Comparison of ENCODE assay signal across 29 mouse cellular contexts in the genomic region with DNA sequence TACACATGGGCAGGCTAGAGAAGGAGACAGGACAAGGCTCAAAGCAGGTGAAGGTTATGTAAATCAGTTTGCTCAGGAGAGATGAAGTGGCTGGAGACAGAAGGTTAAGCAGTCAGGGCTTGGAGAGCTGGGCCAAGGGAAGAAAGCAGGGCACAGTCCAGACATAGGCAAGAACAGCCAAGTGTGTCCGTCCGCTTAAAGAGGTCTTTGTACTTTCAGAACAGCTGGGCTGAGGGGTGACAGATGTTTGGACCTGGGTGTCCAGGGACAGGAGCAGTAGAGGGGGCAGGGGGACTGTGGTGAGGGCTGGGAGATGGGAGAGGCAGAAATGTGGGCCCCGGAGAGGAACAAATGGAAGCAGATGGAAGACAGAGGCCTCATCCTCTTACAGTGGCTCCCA. TPM values are rescaled to one million over a fixed set of nuclear protein-coding genes. Genes with fewer than 3 reads are reported as not detected.
DNase-seq lines count a peak whose midpoint lies in the region; ATAC-seq and TF ChIP-seq lines count a peak whose summit lies in the region.
"Had no signal": no experiment of that assay in that cellular context is flagged by ENCODE, and none has a peak within 500 bp of the region (broad histone marks: within the 10 kb centered on the region; RNA-seq: fewer than 3 reads in every experiment).

No protein-coding gene starts in this region.

- H3K9me3 ChIP-seq in kidney, embryonic 14.5 days (ENCODE audit: control insufficient read depth, low read length): no peaks in the 10 kb centered on the region
- no peaks in the 10 kb centered on the region for H3K9me3 ChIP-seq in limb, embryonic 13.5 days
- H3K9me3 ChIP-seq: forebrain, embryonic 15.5 days; intestine, embryonic 15.5 days; liver, embryonic 12.5 days; midbrain, embryonic 12.5 days; neural tube, embryonic 15.5 days had no signal

- H3K4me3 ChIP-seq in gastrocnemius, adult 2 months: no peak overlapping the region
- no peak overlapping the region for H3K4me3 ChIP-seq in kidney, embryonic 14.5 days (ENCODE audit: low read length)
- H3K4me3 ChIP-seq in limb, embryonic 13.5 days: no peak overlapping the region
- H3K4me3 ChIP-seq: forebrain, embryonic 15.5 days; intestine, embryonic 15.5 days; liver, embryonic 12.5 days; midbrain, embryonic 12.5 days; neural tube, embryonic 15.5 days had no signal

- H3K27ac ChIP-seq in gastrocnemius, adult 2 months: peak overlapping the region; percentile 20
- no peak overlapping the region for H3K27ac ChIP-seq in kidney, embryonic 14.5 days (ENCODE audit: low read depth, low read length)
- H3K27ac ChIP-seq in limb, embryonic 13.5 days: no peak overlapping the region
- H3K27ac ChIP-seq: forebrain, embryonic 15.5 days; intestine, embryonic 15.5 days; liver, embryonic 12.5 days; midbrain, embryonic 12.5 days; neural tube, embryonic 15.5 days had no signal

- H3K4me1 ChIP-seq in kidney, embryonic 14.5 days (ENCODE audit: control insufficient read depth, insufficient read depth, low read length): no peaks in the 10 kb centered on the region
- peaks cover 23% of the 10 kb centered on the region for H3K4me1 ChIP-seq in limb, embryonic 13.5 days

- ATAC-seq in kidney, embryonic 14.5 days (ENCODE audit: low FRiP score, low TSS enrichment): no peak
- 0 out of 2 replicates have a peak, but pooled peaks have one; percentile 24 for ATAC-seq in limb, embryonic 13.5 days (ENCODE audit: low FRiP score, low read depth)
- ATAC-seq: CD4-positive, CD25-positive, alpha-beta regulatory T cell, adult 4 months; forebrain, embryonic 15.5 days; hindbrain, embryonic 16.5 days; intestine, embryonic 15.5 days; liver, embryonic 12.5 days; liver, postnatal 0 days had no signal

- H3K36me3 ChIP-seq in kidney, embryonic 14.5 days (ENCODE audit: control insufficient read depth, insufficient read depth, low read length): peaks cover 54% of the 10 kb centered on the region
- peaks cover 76% of the 10 kb centered on the region for H3K36me3 ChIP-seq in limb, embryonic 13.5 days
- H3K36me3 ChIP-seq: forebrain, embryonic 15.5 days; liver, embryonic 12.5 days had no signal

- H3K27me3 ChIP-seq in kidney, embryonic 14.5 days (ENCODE audit: control insufficient read depth, insufficient read depth, low read length): no peaks in the 10 kb centered on the region
- no peaks in the 10 kb centered on the region for H3K27me3 ChIP-seq in limb, embryonic 13.5 days
- H3K27me3 ChIP-seq: forebrain, embryonic 15.5 days; intestine, embryonic 15.5 days; neural tube, embryonic 15.5 days had no signal

- H3K4me2 ChIP-seq in kidney, embryonic 14.5 days (replicated peaks; ENCODE audit: low read depth, low read length): no peak overlapping the region
- no peak overlapping the region for H3K4me2 ChIP-seq in limb, embryonic 13.5 days (replicated peaks)
- H3K4me2 ChIP-seq: forebrain, embryonic 15.5 days; intestine, embryonic 15.5 days; liver, embryonic 12.5 days; midbrain, embryonic 12.5 days; neural tube, embryonic 15.5 days had no signal

- WGBS in kidney, embryonic 14.5 days: 77% methylated on average over 3 of the region's 3 CpGs
- WGBS in limb, embryonic 13.5 days: 86% methylated on average over 3 of the region's 3 CpGs

- no peak overlapping the region for H3K9ac ChIP-seq in kidney, embryonic 14.5 days (ENCODE audit: low read depth, low read length)
- H3K9ac ChIP-seq in limb, embryonic 13.5 days: no peak overlapping the region
- H3K9ac ChIP-seq: forebrain, embryonic 15.5 days; intestine, embryonic 15.5 days; liver, embryonic 12.5 days; liver, postnatal 0 days; midbrain, embryonic 12.5 days; neural tube, embryonic 15.5 days had no signal

- DNase-seq in gastrocnemius, adult 2 months: no peak
- DNase-seq in gastrocnemius, postnatal 4 days (ENCODE audit: low spot score in 2 of 2): no peak
- DNase-seq in kidney, adult 8-10 months: peak; percentile 42 to 72
- peak; percentile 38 for DNase-seq in testis, postnatal 10 days (ENCODE audit: low spot score)
- DNase-seq in testis, postnatal 14 days (ENCODE audit: low spot score): no peak
- DNase-seq in retina, embryonic 14.5 days (ENCODE audit: low spot score): no peak
- DNase-seq: adrenal gland, postnatal 14 days; cerebellum, adult 11 months; cerebellum, postnatal 10 days; gastrocnemius, postnatal 36 days; heart, postnatal 14 days; layer of hippocampus, adult 9-11 months; liver, postnatal 0 days; lung, postnatal 36 days; right cerebral cortex, adult 18-20 months; spleen, adult 18-20 months; thymus, adult 2 months; thymus, postnatal 36 days had no signal

- no peak for TF ChIP-seq CTCF in gastrocnemius, adult 2 months (IDR thresholded peaks at IDR 0.05)

- intact Hi-C loops in gastrocnemius, adult 2 months (cut with DNase I): no loop called here

RNA-seq across cellular contexts. Expression of a gene that starts 10.4 kb away (rescaled TPM):
- total RNA-seq in gastrocnemius, adult 2 months (2021): 100 to 1,000 TPM; 248 to 267 TPM
- 100 to 1,000 TPM; 335 to 342 TPM for total RNA-seq in gastrocnemius, postnatal 4 days (2021)
- 56.4 and 61.4 TPM in 2 replicates for polyA plus RNA-seq in kidney, embryonic 14.5 days (2014; fragmentation: Nextera tagmentation; extraction: Ambion mirVana)
- polyA plus RNA-seq in limb, embryonic 13.5 days (2015; fragmentation: Nextera tagmentation; extraction: Ambion mirVana): 129 and 140 TPM in 2 replicates
- polyA plus RNA-seq: CD4-positive, CD25-positive, alpha-beta regulatory T cell, adult 4 months had no signal

RNA-seq across cellular contexts. Expression of a gene that starts 40.0 kb away (rescaled TPM):
- not detected for total RNA-seq in gastrocnemius, adult 2 months (2021)
- total RNA-seq in gastrocnemius, postnatal 4 days (2021): 10 to 100 TPM; 45.6 to 56.5 TPM
- 148 and 171 TPM in 2 replicates for polyA plus RNA-seq in kidney, embryonic 14.5 days (2014; fragmentation: Nextera tagmentation; extraction: Ambion mirVana)
- polyA plus RNA-seq in limb, embryonic 13.5 days (2015; fragmentation: Nextera tagmentation; extraction: Ambion mirVana): 344 and 367 TPM in 2 replicates
- total RNA-seq: common myeloid progenitor, adult 5-6 weeks; megakaryocyte, adult 5-6 weeks had no signal
- polyA plus RNA-seq: CD4-positive, CD25-positive, alpha-beta regulatory T cell, adult 4 months had no signal

Comparison
In these comparisons a context has a peak if more than half of its experiments do, and no peak if none do; other contexts are left out.
1. DNase-seq: peak in kidney, adult 8-10 months (2 of 2) and testis, postnatal 10 days (single experiment); none in gastrocnemius, adult 2 months (single experiment), gastrocnemius, postnatal 4 days (0 of 2), testis, postnatal 14 days (single experiment) and retina, embryonic 14.5 days (single experiment).
2. RNA of a gene that starts 40.0 kb away (total RNA-seq): 45.6 to 56.5 TPM in gastrocnemius, postnatal 4 days; not detected in gastrocnemius, adult 2 months; every median in the first group is over 10 times any median in the second.